17 mouse cellular contexts compared by ENCODE assay signal in genomic region chr10:69786220-69786993, GRCm38 (mm10).
DNase-seq lines count a peak whose midpoint lies in the region; ATAC-seq lines count a peak whose summit lies in the region.
"Had no signal": no experiment of that assay in that cellular context is flagged by ENCODE, and none has a peak within 500 bp of the region (broad histone marks: within the 10 kb centered on the region; RNA-seq: fewer than 3 reads in every experiment).

No protein-coding gene starts in this region.

- no peak for ATAC-seq in heart, embryonic 11.5 days (replicated peaks; ENCODE audit: insufficient number of reproducible peaks, low FRiP score, low TSS enrichment)
- no peak for ATAC-seq in megakaryocyte, adult 5-6 weeks (ENCODE audit: poor library complexity, severe bottlenecking)
- no peak for ATAC-seq in heart, embryonic 15.5 days (replicated peaks; ENCODE audit: insufficient number of reproducible peaks, insufficient read depth, low FRiP score, low read depth)
- ATAC-seq: activated CD4-positive, CD25-positive, alpha-beta regulatory T cell, adult 4 months had no signal

- peak overlapping the region; percentile 88 for H3K27ac ChIP-seq in heart, embryonic 11.5 days (ENCODE audit: low read depth, low read length)
- peak overlapping the region; percentile 87 for H3K27ac ChIP-seq in heart, embryonic 15.5 days
- H3K27ac ChIP-seq: hindbrain, embryonic 14.5 days; lung, embryonic 15.5 days had no signal

- H3K4me1 ChIP-seq in heart, embryonic 11.5 days (ENCODE audit: control insufficient read depth, insufficient read depth, low read length) = peaks cover 13% of the 10 kb centered on the region
- H3K4me1 ChIP-seq in megakaryocyte, embryonic 14.5 days = peaks cover 10% of the 10 kb centered on the region; the same call in 1 of the 2 replicates
- peaks cover 29% of the 10 kb centered on the region for H3K4me1 ChIP-seq in heart, embryonic 15.5 days (replicated peaks)

- DNase-seq in heart, postnatal 4 days = no peak
- peak; percentile 45 for DNase-seq in retina, postnatal 1 day
- DNase-seq in gastrocnemius, postnatal 25 days = no peak
- DNase-seq in adrenal gland, adult (ENCODE audit: inconsistent age in 2 of 2, low spot score in 1 of 2) = no peak
- DNase-seq: B cell, adult 2 months; kidney, adult 9 months; spleen, adult 18-20 months had no signal

- no peaks in the 10 kb centered on the region for H3K9me3 ChIP-seq in heart, embryonic 11.5 days (replicated peaks; ENCODE audit: control insufficient read depth, low read length)
- H3K9me3 ChIP-seq in megakaryocyte, embryonic 14.5 days = no peaks in the 10 kb centered on the region
- no peaks in the 10 kb centered on the region for H3K9me3 ChIP-seq in heart, embryonic 15.5 days (replicated peaks)
- H3K9me3 ChIP-seq: forebrain, embryonic 10.5 days; lung, embryonic 15.5 days had no signal

- H3K4me3 ChIP-seq in heart, embryonic 11.5 days (ENCODE audit: low read depth, low read length) = peak overlapping the region; percentile 52
- peak overlapping the region; percentile 64 for H3K4me3 ChIP-seq in megakaryocyte, embryonic 14.5 days (replicated peaks)
- H3K4me3 ChIP-seq in heart, embryonic 15.5 days = peak overlapping the region; percentile 46
- H3K4me3 ChIP-seq: forebrain, embryonic 10.5 days; lung, embryonic 15.5 days had no signal

- 27% methylated on average over 13 of the region's 13 CpGs for WGBS in heart, embryonic 11.5 days (ENCODE audit: insufficient replicate concordance)
- WGBS in heart, embryonic 15.5 days = 33% methylated on average over 13 of the region's 13 CpGs

- peak overlapping the region; percentile 70 for H3K4me2 ChIP-seq in heart, embryonic 11.5 days
- H3K4me2 ChIP-seq in heart, embryonic 15.5 days = peak overlapping the region; percentile 54
- H3K4me2 ChIP-seq: hindbrain, embryonic 14.5 days; midbrain, embryonic 11.5 days had no signal

- H3K9ac ChIP-seq in heart, embryonic 11.5 days (ENCODE audit: low read depth, low read length) = peak overlapping the region; percentile 68
- peak overlapping the region; percentile 14 for H3K9ac ChIP-seq in heart, embryonic 15.5 days
- H3K9ac ChIP-seq: hindbrain, embryonic 14.5 days; lung, embryonic 15.5 days had no signal

- H3K27me3 ChIP-seq in heart, embryonic 11.5 days (ENCODE audit: control insufficient read depth, insufficient read depth, low read length) = no peaks in the 10 kb centered on the region
- H3K27me3 ChIP-seq in megakaryocyte, embryonic 14.5 days (replicated peaks) = no peaks in the 10 kb centered on the region
- H3K27me3 ChIP-seq in heart, embryonic 15.5 days = no peaks in the 10 kb centered on the region
- H3K27me3 ChIP-seq: lung, embryonic 15.5 days had no signal

- no peaks in the 10 kb centered on the region for H3K36me3 ChIP-seq in heart, embryonic 11.5 days (ENCODE audit: control insufficient read depth, insufficient read depth, low read length)
- no peaks in the 10 kb centered on the region for H3K36me3 ChIP-seq in megakaryocyte, embryonic 14.5 days (replicated peaks; ENCODE audit: low read length)
- no peaks in the 10 kb centered on the region for H3K36me3 ChIP-seq in heart, embryonic 15.5 days
- H3K36me3 ChIP-seq: forebrain, embryonic 10.5 days; G1E; lung, embryonic 15.5 days had no signal
